Mouse (Mus musculus): ENCODE results near the gene Clmn.

- TF ChIP-seq BHLHE40 (IDR thresholded peaks at IDR 0.05; ENCODE audit: borderline replicate concordance, low read depth, low read length), result no peak
- TF ChIP-seq ELF1 (IDR thresholded peaks at IDR 0.05; ENCODE audit: low read depth, low read length), result no peak
- TF ChIP-seq SMC3 (IDR thresholded peaks at IDR 0.05; ENCODE audit: low read depth, low read length), result no peak
- TF ChIP-seq ZC3H11A (IDR thresholded peaks at IDR 0.05; ENCODE audit: low read depth, low read length), result no peak
- TF ChIP-seq MYC (IDR thresholded peaks at IDR 0.05; ENCODE audit: low read depth, low read length), result no peak
- TF ChIP-seq MAX (IDR thresholded peaks at IDR 0.05; ENCODE audit: low read length), result no peak
These were observed 99.8 kb downstream of the Clmn start for GRCm38 (mm10) chr12:104765116-104765515.
